Mouse (Mus musculus) bone marrow macrophage, adult 2 months (primary cell): ENCODE results near the gene Raly.

Experiments
- CTCF ChIP-seq: IDR thresholded peaks from 2 replicates; pipeline ENCODE4 v1.5.1; 2012; ENCODE audit warnings: low read depth, mild to moderate bottlenecking, low read length, moderate library complexity
- POLR2A ChIP-seq: IDR thresholded peaks from 2 replicates; pipeline ENCODE4 v1.6.1; 2012; ENCODE audit warnings: mild to moderate bottlenecking, low read depth, low read length, borderline replicate concordance

- 0 out of 2 replicates have a peak, but pooled peaks have one; percentile 17 for TF ChIP-seq CTCF
- TF ChIP-seq POLR2A, result no peak
Observed at GRCm38 (mm10) chr2:154755791-154756190, 35.1 kb upstream of the Raly start.
